Mouse (Mus musculus) liver, embryonic 13.5 days (tissue): ENCODE results near the gene Il17f. TPM values are rescaled to one million over a fixed set of nuclear protein-coding genes. Genes with fewer than 3 reads are reported as not detected.
"Not testable (repeated sequence)": the region's sequence is repeated elsewhere in the genome, so short reads cannot be mapped to it uniquely, and the experiment has no call there.

Source experiments
- ATAC-seq: fragments of 200-750 bp; cut with Nextera tagmentation; 2 replicates; pipeline ENCODE4 v1.8.0; 2017; ENCODE audit warnings: low read depth, mild to moderate bottlenecking, moderate number of reproducible peaks, moderate library complexity
- DNase-seq: peaks from one replicate; pipeline ENCODE4 v3.0.0; 2022
- H3K27ac ChIP-seq: fragments of 300-500 bp; sonication (generic); 2 replicates; pipeline ENCODE4 v1.5.1; 2015; ENCODE audit warnings: moderate library complexity, mild to moderate bottlenecking, inconsistent platforms
- H3K27me3 ChIP-seq: fragments of 300-500 bp; sonication (generic); 2 replicates; pipeline ENCODE4 v1.6.1; 2015; ENCODE audit warnings: mild to moderate bottlenecking, inconsistent platforms
- H3K36me3 ChIP-seq: fragments of 300-500 bp; sonication (generic); 2 replicates; pipeline ENCODE4 v1.6.1; 2015; ENCODE audit warnings: mild to moderate bottlenecking, inconsistent platforms
- H3K4me1 ChIP-seq: fragments of 300-500 bp; sonication (generic); replicated peaks from 2 replicates; pipeline ENCODE4 v1.6.1; 2015; ENCODE audit warnings: inconsistent platforms
- H3K4me2 ChIP-seq: fragments of 300-500 bp; sonication (generic); 2 replicates; pipeline ENCODE4 v1.6.1; 2015; ENCODE audit warnings: inconsistent platforms, mild to moderate bottlenecking, moderate library complexity
- H3K4me3 ChIP-seq: fragments of 300-500 bp; sonication (generic); replicated peaks from 2 replicates; pipeline ENCODE4 v1.5.1; 2015; ENCODE audit warnings: mild to moderate bottlenecking, inconsistent platforms
- H3K9ac ChIP-seq: fragments of 300-500 bp; sonication (generic); 2 replicates; pipeline ENCODE4 v1.6.1; 2015; ENCODE audit warnings: mild to moderate bottlenecking, inconsistent platforms
- H3K9me3 ChIP-seq: fragments of 300-500 bp; sonication (generic); replicated peaks from 2 replicates; pipeline ENCODE4 v1.6.1; 2016; ENCODE audit warnings: inconsistent platforms
- WGBS: fragments of 180-500 bp; shearing (Covaris S2); methylation state at CpG from one replicate; pipeline ENCODE4 v1.1.7; 2015; ENCODE audit not compliant: insufficient replicate concordance; 5-methylcytosine and 5-hydroxymethylcytosine counted together
- polyA plus RNA-seq: library from polyadenylated mRNA; unstranded; fragments of >200 nt; fragmentation: Nextera tagmentation; extraction: Ambion mirVana; gene quantifications from 2 replicates; pipeline ENCODE4 v1.2.1, GENCODE M21; 2015

The Il17f gene
- polyA plus RNA-seq, 1 experiment from 2014 or later, result not detected

- no peak overlapping the region for H3K4me3 ChIP-seq
- DNase-seq (no peak), ATAC-seq (no peak)
- H3K36me3 ChIP-seq, result no peaks in the 10 kb centered on the region
- no peak overlapping the region for H3K27ac ChIP-seq
- no peaks in the 10 kb centered on the region for H3K4me1 ChIP-seq
- H3K27me3 ChIP-seq, result no peaks in the 10 kb centered on the region; the same call in 1 of the 2 replicates
- no peak overlapping the region for H3K4me2 ChIP-seq
- H3K9me3 ChIP-seq, result no peaks in the 10 kb centered on the region
- WGBS, result 37% methylated on average over 8 of the region's 8 CpGs
- no peak overlapping the region for H3K9ac ChIP-seq
These were observed 3.4 kb downstream of the Il17f start for GRCm38 (mm10) chr1:20787046-20787445.

GRCm38 (mm10) chr1:20778366-20778765, 12.1 kb downstream of the Il17f start:
- H3K27me3 ChIP-seq, result no peaks in the 10 kb centered on the region
- no peak for ATAC-seq
- no peaks in the 10 kb centered on the region for H3K36me3 ChIP-seq
- no peak for DNase-seq
- no peak overlapping the region for H3K27ac ChIP-seq
- H3K9ac ChIP-seq, result no peak overlapping the region
- WGBS, result 47% methylated on average over 2 of the region's 2 CpGs
- no peaks in the 10 kb centered on the region for H3K9me3 ChIP-seq
- H3K4me2 ChIP-seq, result no peak overlapping the region
- H3K4me3 ChIP-seq, result no peak overlapping the region
- H3K4me1 ChIP-seq, result no peaks in the 10 kb centered on the region

DNA sequence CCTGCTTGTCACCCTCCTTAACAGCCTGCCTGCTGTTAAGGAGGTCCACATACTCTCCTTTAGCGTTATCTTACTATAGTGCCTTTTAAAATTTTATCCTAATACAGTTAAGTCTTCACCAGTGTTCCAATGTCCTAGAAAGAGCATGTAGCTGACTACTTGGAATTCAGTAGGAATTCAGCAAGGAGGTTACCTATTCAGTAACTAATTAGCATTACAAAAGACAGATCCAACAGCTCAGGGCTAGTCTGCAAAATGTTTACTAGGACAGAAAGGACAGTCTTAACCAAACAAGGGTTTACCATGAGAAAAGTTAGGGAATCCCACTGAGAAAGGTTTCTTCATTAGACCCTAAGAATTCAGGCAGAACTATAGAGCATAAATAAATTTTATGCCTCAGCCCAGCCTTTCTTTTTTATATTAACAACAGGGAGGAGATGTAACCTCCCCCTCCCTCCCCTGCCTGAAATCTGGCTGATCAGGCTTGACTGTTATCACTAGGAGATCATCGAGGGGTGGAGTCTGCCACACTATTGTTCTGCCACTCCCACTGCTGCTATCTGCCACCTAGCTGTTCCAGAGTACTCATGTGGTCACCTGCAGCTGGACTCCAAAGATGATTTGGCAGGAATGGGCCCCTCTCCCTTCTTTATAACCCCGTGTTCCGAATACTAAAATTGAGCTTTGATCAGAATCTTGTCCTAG, 16.2 kb downstream of the Il17f start:
- H3K27me3 ChIP-seq, DNase-seq, H3K9me3 ChIP-seq, ATAC-seq, H3K9ac ChIP-seq, H3K36me3 ChIP-seq, H3K4me2 ChIP-seq, H3K27ac ChIP-seq, H3K4me3 ChIP-seq, H3K4me1 ChIP-seq: not testable (repeated sequence)
- 64% methylated on average over 4 of the region's 4 CpGs for WGBS

DNA sequence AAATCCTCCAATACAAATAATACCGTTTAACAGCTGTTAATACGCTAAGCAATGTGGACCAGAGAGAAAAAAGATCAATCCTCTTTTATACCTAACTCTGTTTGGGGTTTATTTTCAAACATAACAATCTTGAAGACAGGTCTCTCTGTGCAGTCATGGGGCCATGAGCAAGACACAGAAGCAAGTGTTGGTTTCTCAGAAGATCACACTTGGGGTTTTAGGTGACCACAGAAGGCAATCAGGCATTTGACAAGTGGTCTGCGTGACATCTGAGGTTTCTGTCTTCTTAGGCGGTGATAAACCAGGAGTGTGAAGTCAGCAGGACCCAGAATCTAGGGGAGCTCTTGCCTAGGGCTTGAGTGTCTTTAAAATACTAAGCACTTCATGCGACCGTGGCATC, 23.9 kb downstream of the Il17f start:
- Histone ChIP-seq H3K27ac (no peak overlapping the region), H3K9ac (no peak overlapping the region), H3K27me3 (no peaks in the 10 kb centered on the region), H3K4me1 (no peaks in the 10 kb centered on the region), H3K4me2 (no peak overlapping the region), H3K4me3 (no peak overlapping the region), H3K36me3 (no peaks in the 10 kb centered on the region), H3K9me3 (no peaks in the 10 kb centered on the region)
- ATAC-seq, result no peak
- no peak for DNase-seq
- 58% methylated on average over 6 of the region's 6 CpGs for WGBS

GRCm38 (mm10) chr1:20761411-20761810, 29.0 kb downstream of the Il17f start:
- Histone ChIP-seq H3K36me3 (no peaks in the 10 kb centered on the region), H3K9me3 (no peaks in the 10 kb centered on the region), H3K27ac (no peak overlapping the region), H3K4me2 (no peak overlapping the region), H3K27me3 (no peaks in the 10 kb centered on the region), H3K4me1 (no peaks in the 10 kb centered on the region), H3K4me3 (no peak overlapping the region), H3K9ac (no peak overlapping the region)
- WGBS, result 67% methylated on average over 4 of the region's 4 CpGs
- ATAC-seq, result no peak
- no peak for DNase-seq

DNA sequence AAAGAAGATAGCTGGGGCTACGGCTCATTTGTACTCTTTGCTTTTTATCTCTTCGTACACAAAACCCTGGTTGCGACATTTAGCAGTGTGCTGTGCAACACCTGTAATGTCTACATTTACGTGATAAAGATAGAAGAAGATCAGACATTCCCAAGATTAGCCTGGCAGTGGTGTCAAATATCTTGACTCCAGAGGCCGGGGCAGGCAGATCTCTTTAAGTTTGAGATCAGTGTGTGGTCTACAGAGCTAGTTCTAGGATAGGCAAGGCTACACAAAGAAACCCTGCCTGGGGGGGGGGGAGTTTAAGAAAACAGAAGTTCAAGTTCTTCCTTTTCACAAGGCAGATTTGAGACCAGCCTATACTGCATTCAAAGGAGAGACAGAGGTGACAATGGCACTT, 30.1 kb downstream of the Il17f start:
- Histone ChIP-seq H3K27ac (no peak overlapping the region), H3K27me3 (no peaks in the 10 kb centered on the region), H3K9ac (no peak overlapping the region), H3K4me2 (no peak overlapping the region), H3K4me3 (no peak overlapping the region), H3K9me3 (no peaks in the 10 kb centered on the region), H3K4me1 (no peaks in the 10 kb centered on the region), H3K36me3 (no peaks in the 10 kb centered on the region)
- DNase-seq, result no peak
- 67% methylated on average over 5 of the region's 5 CpGs for WGBS
- no peak for ATAC-seq

GRCm38 (mm10) chr1:20759799-20760198, 30.6 kb downstream of the Il17f start:
- DNase-seq (no peak), ATAC-seq (no peak)
- 73% methylated on average over 10 of the region's 10 CpGs for WGBS

DNA sequence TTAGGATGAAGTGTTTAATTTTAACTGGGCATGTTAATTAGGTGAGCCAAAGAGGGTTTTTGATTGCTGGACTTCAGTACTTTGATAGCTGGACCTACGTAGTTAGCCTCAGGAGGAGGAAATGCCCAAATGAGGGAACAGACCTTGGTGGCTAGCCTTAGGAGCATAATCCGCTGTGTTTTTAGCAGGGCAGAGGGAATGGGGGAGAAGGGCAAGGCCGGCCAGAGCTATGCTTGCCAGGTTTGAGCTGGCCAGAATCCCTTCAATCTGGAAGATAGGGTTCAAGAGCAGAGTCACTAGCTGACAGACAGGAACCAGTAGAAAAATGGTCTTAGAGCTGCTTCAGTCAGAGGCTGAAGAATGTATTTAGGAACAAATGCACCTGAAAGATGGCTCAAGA, 32.8 kb downstream of the Il17f start:
- H3K36me3 ChIP-seq, result no peaks in the 10 kb centered on the region
- H3K9ac ChIP-seq, result no peak overlapping the region
- no peak overlapping the region for H3K4me2 ChIP-seq
- ATAC-seq (no peak), DNase-seq (no peak)
- 73% methylated on average over 3 of the region's 3 CpGs for WGBS
- H3K27me3 ChIP-seq, result no peaks in the 10 kb centered on the region
- H3K4me1 ChIP-seq, result no peaks in the 10 kb centered on the region
- no peaks in the 10 kb centered on the region for H3K9me3 ChIP-seq
- no peak overlapping the region for H3K27ac ChIP-seq
- H3K4me3 ChIP-seq, result no peak overlapping the region

More at GRCm38 (mm10) chr1:20759799-20760198, 30.6 kb downstream of the Il17f start:
- H3K4me3 ChIP-seq, result no peak overlapping the region
- H3K27me3 ChIP-seq, result no peaks in the 10 kb centered on the region
- no peak overlapping the region for H3K4me2 ChIP-seq
- H3K36me3 ChIP-seq, result no peaks in the 10 kb centered on the region
- H3K27ac ChIP-seq, result no peak overlapping the region
- no peaks in the 10 kb centered on the region for H3K9me3 ChIP-seq
- no peak overlapping the region for H3K9ac ChIP-seq
- no peaks in the 10 kb centered on the region for H3K4me1 ChIP-seq

DNA sequence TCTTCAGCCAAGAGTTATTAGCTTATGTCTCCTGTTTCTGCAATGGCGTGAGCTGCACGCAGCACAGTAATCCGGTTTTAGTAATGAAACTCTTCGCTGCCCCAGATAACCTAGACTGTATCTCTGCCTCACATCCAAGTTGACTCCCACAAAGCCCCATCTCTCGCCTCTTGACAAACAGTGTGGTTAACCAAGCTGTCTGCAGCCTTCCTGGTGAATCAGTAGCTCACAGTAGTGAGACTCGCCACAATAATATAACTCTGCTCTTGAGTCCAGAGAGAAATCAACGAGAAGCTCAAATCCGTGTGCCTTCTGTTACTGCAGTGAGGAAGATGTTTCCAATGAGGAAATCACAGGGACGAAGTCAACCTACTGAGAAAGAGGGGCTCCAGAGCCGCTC, 36.0 kb downstream of the Il17f start:
- no peak for DNase-seq
- H3K9me3 ChIP-seq, result no peaks in the 10 kb centered on the region
- ATAC-seq, result no peak

GRCm38 (mm10) chr1:20740496-20740998, 49.9 kb downstream of the Il17f start:
- Histone ChIP-seq H3K4me3 (no peak overlapping the region), H3K27ac (no peak overlapping the region), H3K9ac (no peak overlapping the region), H3K4me2 (no peak overlapping the region), H3K36me3 (no peaks in the 10 kb centered on the region), H3K4me1 (no peaks in the 10 kb centered on the region), H3K27me3 (no peaks in the 10 kb centered on the region), H3K9me3 (no peaks in the 10 kb centered on the region)
- no peak for ATAC-seq
- no peak for DNase-seq
- 49% methylated on average over 3 of the region's 3 CpGs for WGBS

More for the DNA sequence above, 36.0 kb downstream of the Il17f start:
- no peaks in the 10 kb centered on the region for H3K27me3 ChIP-seq
- no peak overlapping the region for H3K9ac ChIP-seq
- H3K4me2 ChIP-seq, result no peak overlapping the region
- H3K4me1 ChIP-seq, result no peaks in the 10 kb centered on the region
- H3K4me3 ChIP-seq, result no peak overlapping the region
- H3K27ac ChIP-seq, result no peak overlapping the region
- 35% methylated on average over 10 of the region's 10 CpGs for WGBS
- H3K36me3 ChIP-seq, result no peaks in the 10 kb centered on the region

- no peak for DNase-seq
These were observed 51.9 kb downstream of the Il17f start for GRCm38 (mm10) chr1:20738483-20738882.

GRCm38 (mm10) chr1:20736572-20736971, 53.8 kb downstream of the Il17f start:
- no peak for DNase-seq
- H3K4me3 ChIP-seq, result no peak overlapping the region
- no peaks in the 10 kb centered on the region for H3K4me1 ChIP-seq
- H3K4me2 ChIP-seq, result no peak overlapping the region
- 59% methylated on average over 4 of the region's 4 CpGs for WGBS
- H3K9ac ChIP-seq, result no peak overlapping the region
- no peaks in the 10 kb centered on the region for H3K36me3 ChIP-seq
- H3K9me3 ChIP-seq, result no peaks in the 10 kb centered on the region
- no peak overlapping the region for H3K27ac ChIP-seq
- ATAC-seq, result no peak
- H3K27me3 ChIP-seq, result no peaks in the 10 kb centered on the region

More at GRCm38 (mm10) chr1:20738483-20738882, 51.9 kb downstream of the Il17f start:
- no peak for ATAC-seq
- H3K9ac ChIP-seq, result no peak overlapping the region
- H3K9me3 ChIP-seq, result no peaks in the 10 kb centered on the region
- H3K4me3 ChIP-seq, result no peak overlapping the region
- WGBS, result 68% methylated on average over 2 of the region's 2 CpGs
- no peak overlapping the region for H3K4me2 ChIP-seq
- no peak overlapping the region for H3K27ac ChIP-seq
- no peaks in the 10 kb centered on the region for H3K4me1 ChIP-seq
- no peaks in the 10 kb centered on the region for H3K27me3 ChIP-seq
- H3K36me3 ChIP-seq, result no peaks in the 10 kb centered on the region
